Mouse (Mus musculus) MEL (cell line): ENCODE measurements around the gene Dcakd. TPM values are rescaled to one million over a fixed set of nuclear protein-coding genes. Genes with fewer than 3 reads are reported as not detected.

ENCODE experiments used
- DNase-seq: peaks from one replicate; pipeline ENCODE4 v3.0.0; 2011; ENCODE audit warnings: low read depth, low spot score
- H3K27ac ChIP-seq: 2 replicates; pipeline ENCODE4 v1.5.1; 2012; ENCODE audit warnings: low read depth, mild to moderate bottlenecking, control low read depth, low read length, moderate library complexity; ENCODE audit not compliant: control insufficient read depth
- H3K27me3 ChIP-seq, 2 experiments: fragments of 150-350 bp in 1 of 2; sonication (generic) in 1 of 2; 2 replicates each; pipeline ENCODE4 v1.6.1; 2012; ENCODE audit warnings: low read length in 2 of 2, mild to moderate bottlenecking in 2 of 2, improper control_type of control experiment in 1 of 2, moderate library complexity in 1 of 2; ENCODE audit not compliant: insufficient read depth in 2 of 2, control insufficient read depth in 1 of 2
- H3K36me3 ChIP-seq, 2 experiments: 2 replicates each; pipeline ENCODE4 v1.6.1; 2012 to 2014; ENCODE audit warnings: low read length in 2 of 2, improper control_type of control experiment in 1 of 2, inconsistent platforms in 1 of 2, mild to moderate bottlenecking in 1 of 2; ENCODE audit not compliant: insufficient read depth in 2 of 2, control insufficient read depth in 1 of 2
- H3K4me1 ChIP-seq, 2 experiments: fragments of 150-350 bp in 1 of 2; sonication (generic) in 1 of 2; 2 replicates each; pipeline ENCODE4 v1.6.1; 2012; ENCODE audit warnings: low read length in 2 of 2, improper control_type of control experiment in 1 of 2, mild to moderate bottlenecking in 1 of 2; ENCODE audit not compliant: insufficient read depth in 2 of 2, control insufficient read depth in 1 of 2
- H3K4me3 ChIP-seq, 2 experiments: fragments of 150-350 bp in 1 of 2; sonication (generic) in 1 of 2; 2 replicates each; pipeline ENCODE4 v1.5.1; 2012; ENCODE audit warnings: low read depth in 2 of 2, low read length in 2 of 2, mild to moderate bottlenecking in 2 of 2, moderate library complexity in 2 of 2, control low read depth in 1 of 2, improper control_type of control experiment in 1 of 2; ENCODE audit not compliant: control insufficient read depth in 1 of 2, insufficient read depth in 1 of 2
- H3K79me2 ChIP-seq: 2 replicates; pipeline ENCODE4 v1.6.1; 2012; ENCODE audit warnings: mild to moderate bottlenecking, low read length, moderate library complexity; ENCODE audit not compliant: control insufficient read depth, poor library complexity, insufficient read depth
- H3K9ac ChIP-seq: 2 replicates; pipeline ENCODE4 v1.6.1; 2012; ENCODE audit warnings: low read depth, mild to moderate bottlenecking, control low read depth, low read length, moderate library complexity; ENCODE audit not compliant: control insufficient read depth, poor library complexity, severe bottlenecking
- H3K9me3 ChIP-seq: fragments of 150-350 bp; sonication (generic); replicated peaks from 2 replicates; pipeline ENCODE4 v1.6.1; 2012; ENCODE audit warnings: mild to moderate bottlenecking, low read length, improper control_type of control experiment, moderate library complexity; ENCODE audit not compliant: insufficient read depth
- BHLHE40 ChIP-seq: IDR thresholded peaks from 2 replicates; pipeline ENCODE4 v1.6.1; 2012; ENCODE audit warnings: low read depth, mild to moderate bottlenecking, inconsistent platforms, low read length, improper control_type of control experiment, borderline replicate concordance
- CHD1 ChIP-seq: IDR thresholded peaks from 2 replicates; pipeline ENCODE4 v1.6.1; 2012; ENCODE audit warnings: low read depth, mild to moderate bottlenecking, inconsistent platforms, low read length, improper control_type of control experiment
- CHD2 ChIP-seq: IDR thresholded peaks from 2 replicates; pipeline ENCODE4 v1.6.1; 2011; ENCODE audit warnings: low read length, improper control_type of control experiment
- E2F4 ChIP-seq: IDR thresholded peaks from 2 replicates; pipeline ENCODE4 v1.6.1; 2011; ENCODE audit warnings: low read depth, low read length, improper control_type of control experiment, borderline replicate concordance
- ELF1 ChIP-seq: IDR thresholded peaks from 2 replicates; pipeline ENCODE4 v1.6.1; 2014; ENCODE audit warnings: low read depth, mild to moderate bottlenecking, inconsistent platforms, low read length, improper control_type of control experiment, moderate library complexity
- EP300 ChIP-seq, 2 experiments: IDR thresholded peaks; 2 replicates each; pipeline ENCODE4 v1.6.1; 2011; ENCODE audit warnings: improper control_type of control experiment in 2 of 2, low read length in 2 of 2, low read depth in 1 of 2, mild to moderate bottlenecking in 1 of 2
- ETS1 ChIP-seq: IDR thresholded peaks from 2 replicates; pipeline ENCODE4 v1.6.1; 2012; ENCODE audit warnings: low read depth, mild to moderate bottlenecking, inconsistent platforms, low read length, improper control_type of control experiment, moderate library complexity
- GABPA ChIP-seq: IDR thresholded peaks from 2 replicates; pipeline ENCODE4 v1.6.1; 2012; ENCODE audit warnings: low read depth, mild to moderate bottlenecking, inconsistent platforms, low read length, improper control_type of control experiment, moderate library complexity
- GATA1 ChIP-seq: IDR thresholded peaks from 2 replicates; pipeline ENCODE4 v1.6.1; 2011; ENCODE audit warnings: low read depth, low read length, improper control_type of control experiment
- HCFC1 ChIP-seq: IDR thresholded peaks from 2 replicates; pipeline ENCODE4 v1.6.1; 2012; ENCODE audit warnings: low read depth, mild to moderate bottlenecking, inconsistent platforms, low read length, improper control_type of control experiment, moderate library complexity
- MAX ChIP-seq: IDR thresholded peaks from 2 replicates; pipeline ENCODE4 v1.6.1; 2011; ENCODE audit warnings: low read length, improper control_type of control experiment
- MAZ ChIP-seq: IDR thresholded peaks from 2 replicates; pipeline ENCODE4 v1.6.1; 2012; ENCODE audit warnings: low read depth, mild to moderate bottlenecking, inconsistent platforms, low read length, improper control_type of control experiment
- MYB ChIP-seq: IDR thresholded peaks from 2 replicates; pipeline ENCODE4 v1.6.1; 2011; ENCODE audit warnings: mild to moderate bottlenecking, low read depth, low read length, improper control_type of control experiment
- POLR2AphosphoS2 ChIP-seq: IDR thresholded peaks from 2 replicates; pipeline ENCODE4 v1.6.1; 2011; ENCODE audit warnings: low read length, improper control_type of control experiment
- RCOR1 ChIP-seq: IDR thresholded peaks from 2 replicates; pipeline ENCODE4 v1.6.1; 2012; ENCODE audit warnings: low read depth, mild to moderate bottlenecking, inconsistent platforms, low read length, improper control_type of control experiment
- SMC3 ChIP-seq: IDR thresholded peaks from 2 replicates; pipeline ENCODE4 v1.6.1; 2011; ENCODE audit warnings: low read depth, low read length, improper control_type of control experiment
- TAL1 ChIP-seq: IDR thresholded peaks from 2 replicates; pipeline ENCODE4 v1.6.1; 2012; ENCODE audit warnings: mild to moderate bottlenecking, inconsistent platforms, low read length, moderate library complexity, mixed read lengths
- TCF12 ChIP-seq: IDR thresholded peaks from 2 replicates; pipeline ENCODE4 v1.6.1; 2014; ENCODE audit warnings: low read depth, mild to moderate bottlenecking, inconsistent platforms, low read length, improper control_type of control experiment, moderate library complexity
- ZC3H11A ChIP-seq: IDR thresholded peaks from 2 replicates; pipeline ENCODE4 v1.6.1; 2012; ENCODE audit warnings: low read depth, mild to moderate bottlenecking, inconsistent platforms, low read length, improper control_type of control experiment
- polyA plus RNA-seq, 2 experiments: library from polyadenylated mRNA; stranded (reverse) in 1 of 2; unstranded in 1 of 2; fragments of >175 nt in 1 of 2; fragments of >200 nt in 1 of 2; gene quantifications; 2 replicates each; pipeline versions ENCODE4 v1.2.1 to v1.2.4; 2012; ENCODE audit warnings: low replicate concordance in 2 of 2, low read depth in 1 of 2; ENCODE audit not compliant: insufficient read length in 2 of 2, insufficient read depth in 1 of 2, missing spikeins in 1 of 2
- total RNA-seq: library from RNA; depleted of rRNA; stranded (reverse); fragments of 300-350 nt; gene quantifications from 2 replicates; pipeline ENCODE4 v1.2.3, GENCODE M21; 2012

Dcakd gene
- total and polyA plus RNA-seq, 3 experiments, result 15.6 to 112 (median 82.3) TPM

- Histone ChIP-seq H3K27me3 (peaks cover 9 to 21% of the 10 kb centered on the region in 2 experiments), H3K36me3 (no peaks in the 10 kb centered on the region), H3K9ac (no peak overlapping the region), H3K4me1 (no peaks in the 10 kb centered on the region), H3K79me2 (no peaks in the 10 kb centered on the region), H3K27ac (no peak overlapping the region), H3K4me3 (no peak overlapping the region), H3K9me3 (no peaks in the 10 kb centered on the region)
- TF ChIP-seq ZC3H11A, result no peak
- TF ChIP-seq EP300 (IDR thresholded peaks at IDR 0.05; ENCODE audit: low read depth in 1 of 2, low read length in 2 of 2), result no peak
- no peak for TF ChIP-seq TAL1
- no peak for TF ChIP-seq CHD1
- TF ChIP-seq POLR2AphosphoS2, result no peak
- no peak for TF ChIP-seq MAX
- TF ChIP-seq BHLHE40, result no peak
- no peak for TF ChIP-seq GABPA
- no peak for TF ChIP-seq MYB
- TF ChIP-seq ELF1, result no peak
- no peak for TF ChIP-seq MAZ
- TF ChIP-seq E2F4, result no peak
- no peak for TF ChIP-seq ETS1
- no peak for TF ChIP-seq GATA1
- no peak for DNase-seq
Observed at GRCm38 (mm10) chr11:102984615-102985014, 43.5 kb downstream of the Dcakd start.

- Histone ChIP-seq H3K4me1 (no peaks in the 10 kb centered on the region), H3K79me2 (no peaks in the 10 kb centered on the region), H3K9ac (no peak overlapping the region)
- no peak for DNase-seq
- TF ChIP-seq RCOR1 (no peak), HCFC1 (no peak), TCF12 (no peak), CHD1 (no peak), MAZ (no peak), EP300 (IDR thresholded peaks at IDR 0.05; ENCODE audit: low read depth in 1 of 2, low read length in 2 of 2) (no peak), CHD2 (no peak), SMC3 (no peak)
- TF ChIP-seq, all 39 proteins: peak for 0
- H3K27ac ChIP-seq, result no peak overlapping the region
- no peaks in the 10 kb centered on the region for H3K36me3 ChIP-seq
- H3K27me3 ChIP-seq, result peaks cover 9 to 20% of the 10 kb centered on the region in 2 experiments
- no peaks in the 10 kb centered on the region for H3K9me3 ChIP-seq
- H3K4me3 ChIP-seq, result no peak overlapping the region
Observed at GRCm38 (mm10) chr11:102984086-102984485, 44.0 kb downstream of the Dcakd start.
